Mouse (Mus musculus) urinary bladder, postnatal 25 days (tissue): ENCODE results near the gene Olfr1206.

Experiments
- DNase-seq: peaks from one replicate; pipeline ENCODE4 v3.0.0; 2022; ENCODE audit warnings: low spot score

Olfr1206 gene

GRCm38 (mm10) chr2:88862931-88863330 lies at the start of gene Olfr1206:
Gene Olfr1206 (plus strand): TSS chr2:88863231.
- no peak for DNase-seq

DNA sequence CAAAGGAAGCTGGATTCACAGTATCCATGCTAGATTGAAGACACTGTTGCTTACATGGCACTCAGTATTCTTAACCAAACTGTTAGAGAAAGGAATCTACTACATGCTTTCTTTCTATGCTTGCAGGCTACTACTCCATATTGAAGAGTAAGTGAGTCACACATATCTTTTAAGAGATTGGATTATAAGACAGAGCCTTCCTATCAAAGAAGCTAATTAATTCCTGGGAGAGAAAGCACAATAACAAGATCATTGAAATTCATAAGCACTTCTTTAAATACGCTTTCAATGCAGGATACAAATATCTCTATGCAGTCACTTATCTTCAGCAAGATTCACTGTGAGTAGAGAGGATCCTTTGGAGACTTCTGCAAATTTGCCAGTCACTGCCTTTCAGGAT lies 48.8 kb upstream of the Olfr1206 start, which contains the start of gene Olfr1202:
Gene Olfr1202 (plus strand): TSS at position 301 of the 400 bp plus-strand sequence.
- no peak for DNase-seq

- no peak for DNase-seq
These were observed 33.6 kb upstream of the Olfr1206 start, which contains the start of gene Olfr1205 for GRCm38 (mm10) chr2:88829437-88829836. Gene Olfr1205 (plus strand): TSS chr2:88829737.

- no peak for DNase-seq
These were observed 24.6 kb upstream of the Olfr1206 start for GRCm38 (mm10) chr2:88838477-88838876.

DNA sequence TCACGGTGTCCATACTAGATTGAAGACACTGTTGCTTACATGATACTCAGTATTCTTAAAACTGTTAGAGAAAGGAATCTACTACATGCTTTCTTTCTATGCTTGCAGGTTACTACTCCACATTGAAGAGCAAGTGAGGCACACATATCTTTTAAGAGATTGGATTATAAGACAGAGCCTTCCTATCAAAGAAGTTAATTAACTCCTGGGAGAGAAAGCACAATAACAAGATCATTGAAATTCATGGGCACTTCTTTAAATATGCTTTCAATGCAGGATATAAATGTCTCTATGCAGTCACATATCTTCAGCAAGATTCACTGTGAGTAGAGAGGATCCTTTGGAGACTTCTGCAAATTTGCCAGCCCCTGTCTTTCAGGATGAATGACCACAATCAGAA lies 14.0 kb upstream of the Olfr1206 start, which contains the start of gene Olfr1204:
Gene Olfr1204 (plus strand): TSS at position 301 of the 400 bp plus-strand sequence.
- DNase-seq = no peak

DNA sequence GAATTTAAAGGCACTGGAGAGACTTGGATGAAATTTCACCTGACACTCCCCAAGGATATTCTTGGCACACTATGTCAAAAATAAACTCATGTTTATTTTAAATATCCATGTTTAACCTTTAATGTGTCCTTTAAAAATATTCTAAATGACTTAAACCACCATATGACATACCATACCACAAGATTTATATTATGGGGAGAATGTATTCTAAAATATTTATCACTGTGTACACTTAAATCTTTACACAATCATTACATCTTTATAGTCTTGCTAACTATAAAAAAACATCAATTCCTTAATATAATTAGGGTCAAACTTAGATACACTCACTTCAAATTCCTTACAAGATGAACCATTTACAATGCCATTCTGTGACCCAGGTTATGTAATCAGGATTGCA lies 39.2 kb downstream of the Olfr1206 start, which contains the start of gene Olfr1208:
Gene Olfr1208 (minus strand): TSS at position 101 of the 400 bp plus-strand sequence.
- no peak for DNase-seq

DNA sequence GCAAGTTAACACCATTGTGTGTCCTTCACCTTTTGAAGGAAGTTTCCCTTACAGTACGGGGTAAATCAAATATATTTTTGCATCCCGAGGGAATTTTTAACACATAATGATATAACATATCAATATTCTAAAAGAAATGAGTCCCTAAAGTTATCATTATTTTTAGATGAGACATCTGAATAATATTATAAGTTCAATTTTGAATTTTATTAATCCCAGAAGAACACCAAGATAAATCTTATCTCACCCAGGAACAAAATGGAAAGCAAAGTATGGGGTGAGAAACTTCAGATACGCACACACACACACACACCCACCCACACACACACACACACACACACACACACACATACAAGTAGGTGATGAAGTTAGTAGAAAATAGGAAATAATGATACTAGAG lies 52.0 kb downstream of the Olfr1206 start, which contains the start of gene Olfr1209:
Gene Olfr1209 (minus strand): TSS at position 101 of the 400 bp plus-strand sequence.
- no peak for DNase-seq
